Mouse (Mus musculus) adrenal gland, postnatal 4 days (tissue): ENCODE data around the gene Cpsf2. TPM values are rescaled to one million over a fixed set of nuclear protein-coding genes. Genes with fewer than 3 reads are reported as not detected.

Experiments
- DNase-seq, 2 experiments: peaks; one replicate each; pipeline ENCODE4 v3.0.0; 2021 to 2022; ENCODE audit warnings: low spot score in 2 of 2, mixed read lengths in 2 of 2
- total RNA-seq, 2 experiments: library from RNA; stranded (reverse); gene quantifications; 2 replicates each; pipeline ENCODE4 v1.2.3; 2021

Gene Cpsf2
- total RNA-seq, 2 experiments from 2014 or later = 35.1 to 35.7 TPM

GRCm38 (mm10) chr12:102054155-102054554 is 78.4 kb downstream of the Cpsf2 start:
- no peak for DNase-seq

DNA sequence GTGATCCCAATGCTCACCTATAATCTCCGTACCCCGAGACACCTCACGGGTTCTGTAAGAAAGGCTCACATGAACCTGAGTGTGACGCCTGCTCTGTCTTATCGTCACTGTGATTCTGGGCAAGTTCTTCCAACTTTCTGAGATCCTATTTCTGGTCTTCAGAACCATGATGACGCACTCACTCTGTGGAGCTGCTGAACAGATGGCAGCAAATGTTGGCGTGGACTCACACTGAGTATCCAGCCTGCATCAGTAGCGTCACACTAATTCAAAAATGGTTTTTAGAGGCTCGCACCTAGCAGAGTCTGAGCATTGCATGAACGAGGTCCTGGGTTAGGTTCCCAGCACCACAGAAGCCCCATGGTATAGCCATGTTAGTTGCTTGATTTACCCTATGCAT is 80.0 kb downstream of the Cpsf2 start:
- DNase-seq = no peak

Other genes with a start within 250 kb of the Cpsf2 start
- gene Fbln5, start 156.9 kb upstream of the Cpsf2 start, total RNA-seq = 10 to 100 TPM; 78.4 to 96.9 TPM
- gene Trip11, start 62.7 kb upstream of the Cpsf2 start, total RNA-seq = 10 to 100 TPM; 32.0 to 36.9 TPM
- 10 to 100 TPM; 19.3 to 20.3 TPM for gene Atxn3, start 17.7 kb upstream of the Cpsf2 start, total RNA-seq
- under 1 TPM; 0.48 to 0.93 TPM for gene Slc24a4, start 152.7 kb downstream of the Cpsf2 start, total RNA-seq